Mouse (Mus musculus) adrenal gland, adult 18-20 months (tissue): Measurements from ENCODE around the gene Sh3pxd2b. TPM values are rescaled to one million over a fixed set of nuclear protein-coding genes. Genes with fewer than 3 reads are reported as not detected.

Source experiments
- DNase-seq, 2 experiments: peaks; one replicate each; pipeline ENCODE4 v3.0.0; 2021 to 2022; ENCODE audit warnings: low spot score in 2 of 2
- total RNA-seq, 2 experiments: library from RNA; stranded (reverse); gene quantifications; 1 replicate in 1 of 2; 2 replicates in 1 of 2; pipeline ENCODE4 v1.2.3; 2021

Sh3pxd2b gene
- total RNA-seq, 2 experiments from 2014 or later, result 9.8 to 11.2 TPM

DNA sequence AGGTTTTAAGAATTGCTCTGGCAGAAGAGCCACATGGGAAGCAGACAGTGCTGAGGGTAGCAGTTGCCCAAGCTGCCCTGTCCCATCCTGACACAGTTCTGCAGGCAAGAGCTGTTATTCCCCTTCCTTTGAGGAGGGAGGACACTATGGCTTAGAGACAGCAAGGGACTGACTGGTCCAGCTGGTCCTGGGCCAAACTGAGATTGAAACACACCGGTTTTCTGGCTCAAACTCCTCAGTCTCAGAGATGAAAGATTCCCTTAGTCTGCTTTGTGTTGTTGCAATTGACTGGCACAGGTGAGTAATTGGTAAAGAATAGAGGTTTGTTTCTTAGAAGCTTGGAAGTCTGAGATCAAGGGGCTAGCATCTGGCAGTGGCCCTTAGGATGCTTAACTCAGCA, 23.3 kb downstream of the Sh3pxd2b start:
- no peak for DNase-seq

DNA sequence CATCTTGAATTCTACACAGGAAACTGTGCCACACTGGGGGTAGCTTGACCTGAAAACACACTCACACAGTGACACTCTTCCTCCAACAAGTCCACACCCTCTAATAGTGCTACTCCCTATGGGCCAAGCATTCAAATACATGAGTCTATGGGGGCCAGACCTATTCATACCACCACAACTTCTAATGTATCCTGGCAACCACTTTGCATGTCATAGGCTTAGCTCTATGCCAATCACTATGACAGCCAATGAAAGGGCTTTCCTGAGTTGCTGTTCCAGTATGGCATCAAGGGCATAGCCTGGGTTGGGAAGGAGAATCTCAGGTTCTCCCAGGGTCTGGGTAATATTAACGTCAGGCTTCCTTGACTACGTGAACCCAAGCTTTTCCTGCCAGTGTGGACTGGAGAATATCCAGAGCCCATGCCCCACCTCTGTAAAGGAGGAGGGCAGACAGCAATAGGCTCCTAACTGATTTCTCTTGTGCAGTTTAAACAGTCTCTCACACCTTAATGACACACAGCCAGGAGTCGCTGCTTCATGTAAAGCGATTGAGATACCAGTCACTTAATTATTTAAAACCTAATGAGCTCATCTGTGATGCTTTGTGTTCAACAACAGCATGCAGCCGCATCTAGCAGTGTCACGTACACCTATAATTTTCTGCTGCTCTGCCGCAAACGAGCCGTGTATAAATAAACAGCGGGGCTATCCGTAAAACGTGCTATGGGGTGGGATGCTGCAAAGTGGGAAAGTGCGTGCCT, 25.8 kb downstream of the Sh3pxd2b start:
- no peak for DNase-seq

DNA sequence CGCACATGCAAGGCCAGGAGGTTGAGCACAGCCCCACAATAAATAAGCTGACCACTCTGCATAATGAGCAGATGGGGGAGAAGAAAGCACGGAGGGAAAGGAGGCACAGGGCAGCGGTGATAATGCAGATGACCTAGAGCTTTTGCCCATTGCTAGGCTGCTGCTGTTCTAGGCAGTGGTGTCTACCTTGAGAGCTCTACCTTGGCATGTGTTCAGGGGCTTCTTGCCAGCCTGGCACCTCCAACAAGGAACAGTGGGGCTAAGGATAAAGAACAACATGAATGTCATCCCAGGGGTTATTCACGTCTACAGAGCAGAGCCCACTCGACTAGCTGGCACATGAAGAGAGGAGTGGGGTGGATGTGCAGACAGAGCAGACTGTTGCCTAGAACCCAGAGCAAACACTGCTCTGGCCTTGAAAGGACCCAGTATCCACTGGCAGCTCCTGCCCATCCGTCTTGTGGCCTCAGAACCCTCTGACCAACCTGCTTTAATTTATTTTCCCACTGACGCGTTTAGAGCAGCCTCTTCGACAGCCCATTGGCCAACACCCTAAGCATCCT, 26.5 kb downstream of the Sh3pxd2b start:
- DNase-seq, result no peak

DNA sequence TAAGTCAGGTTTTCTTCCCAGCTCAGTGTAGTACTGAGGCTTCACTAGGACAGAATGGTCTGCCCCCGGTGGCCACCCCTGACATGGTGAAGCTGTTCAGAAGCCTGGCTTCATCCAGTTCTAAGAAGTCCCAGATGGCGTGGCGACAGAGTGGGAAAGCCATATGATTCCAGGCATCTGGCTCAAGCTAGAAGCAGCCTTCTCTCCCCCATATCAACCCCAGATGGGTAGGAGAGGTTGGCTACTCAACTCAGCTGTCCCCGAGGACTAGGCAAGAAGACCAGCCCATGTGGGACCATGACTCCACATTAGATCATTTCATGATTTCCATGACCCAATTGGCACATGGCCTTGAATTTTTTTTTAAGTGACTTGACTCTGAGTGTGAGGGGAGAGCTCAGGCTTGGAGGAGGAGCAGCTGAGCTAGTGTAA, 27.5 kb downstream of the Sh3pxd2b start:
- DNase-seq, result no peak

DNA sequence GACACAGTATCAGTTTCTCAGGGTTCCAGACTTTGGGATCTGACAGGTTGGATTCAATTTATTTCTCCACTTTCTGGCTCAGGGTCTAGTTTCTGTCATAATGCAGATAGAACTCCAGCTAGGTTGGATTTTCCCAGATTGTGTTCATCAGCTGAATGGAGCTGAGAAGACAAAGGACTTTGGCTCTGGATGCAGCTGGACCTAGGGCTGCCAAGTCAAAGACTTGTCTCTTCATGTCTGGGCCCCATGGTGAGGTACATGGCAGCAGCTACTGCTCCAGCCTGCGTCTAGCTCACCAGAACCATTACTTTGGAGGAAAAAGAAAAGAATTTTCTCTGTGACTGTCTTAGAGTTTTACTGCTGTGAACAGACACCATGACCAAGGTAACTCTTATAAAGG, 28.5 kb downstream of the Sh3pxd2b start:
- no peak for DNase-seq

DNA sequence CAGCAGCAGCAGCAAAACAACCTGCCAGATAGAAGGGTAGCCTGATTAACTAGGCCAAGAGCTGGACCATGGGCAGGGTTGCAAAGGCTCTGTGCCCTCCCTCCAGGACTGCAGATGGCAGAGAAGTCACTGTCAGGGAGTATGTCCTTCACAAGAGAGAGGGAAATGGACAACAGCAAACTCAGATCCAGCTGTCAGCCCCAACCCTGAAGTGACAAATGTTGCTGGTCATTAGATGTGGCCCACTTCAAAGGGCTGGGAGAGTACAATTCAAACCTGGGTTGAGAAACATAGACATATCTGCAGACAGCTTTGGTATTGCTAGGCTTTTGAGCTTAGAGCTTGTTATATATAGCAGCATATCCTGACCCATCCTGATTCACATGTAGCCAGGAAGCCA, 32.3 kb downstream of the Sh3pxd2b start:
- no peak for DNase-seq

DNA sequence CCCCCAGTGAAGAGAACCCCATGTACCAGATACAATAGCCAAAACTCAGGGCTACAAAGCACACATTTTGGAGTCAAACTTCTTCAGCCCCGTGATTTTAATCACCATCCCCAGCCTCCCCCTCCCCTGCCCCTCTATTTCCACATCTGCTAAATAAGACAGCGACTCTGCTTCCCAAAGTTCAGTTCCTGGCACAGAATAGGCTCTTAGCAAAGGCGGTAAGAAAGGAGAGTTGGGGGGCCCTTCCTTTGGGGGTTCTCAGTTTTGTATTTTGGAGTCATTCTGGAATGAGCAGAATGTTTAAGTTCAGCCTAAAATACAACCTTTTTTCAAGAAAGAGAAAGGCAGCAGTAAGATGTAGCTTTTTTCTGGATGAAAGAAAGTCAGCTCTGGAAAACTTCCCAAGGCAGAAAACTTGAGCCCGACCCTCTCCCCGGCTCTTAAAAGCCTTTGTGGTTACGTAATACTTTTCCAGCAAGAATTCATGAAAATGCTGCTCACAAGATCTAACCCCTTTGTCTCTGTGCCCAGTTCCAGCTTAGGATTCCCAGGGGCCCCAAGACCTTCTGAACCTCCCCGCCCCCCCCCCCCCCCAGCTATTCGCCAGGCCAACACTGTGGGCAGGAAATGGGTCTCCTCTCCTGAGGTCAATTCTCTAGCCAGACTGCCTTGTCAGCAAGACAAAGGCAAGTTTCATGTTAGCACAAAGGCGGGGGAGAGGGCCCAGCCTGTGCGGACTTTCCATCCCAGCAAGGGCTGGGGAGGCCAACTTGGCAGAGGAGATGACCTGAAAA, 35.9 kb downstream of the Sh3pxd2b start:
- no peak for DNase-seq

DNA sequence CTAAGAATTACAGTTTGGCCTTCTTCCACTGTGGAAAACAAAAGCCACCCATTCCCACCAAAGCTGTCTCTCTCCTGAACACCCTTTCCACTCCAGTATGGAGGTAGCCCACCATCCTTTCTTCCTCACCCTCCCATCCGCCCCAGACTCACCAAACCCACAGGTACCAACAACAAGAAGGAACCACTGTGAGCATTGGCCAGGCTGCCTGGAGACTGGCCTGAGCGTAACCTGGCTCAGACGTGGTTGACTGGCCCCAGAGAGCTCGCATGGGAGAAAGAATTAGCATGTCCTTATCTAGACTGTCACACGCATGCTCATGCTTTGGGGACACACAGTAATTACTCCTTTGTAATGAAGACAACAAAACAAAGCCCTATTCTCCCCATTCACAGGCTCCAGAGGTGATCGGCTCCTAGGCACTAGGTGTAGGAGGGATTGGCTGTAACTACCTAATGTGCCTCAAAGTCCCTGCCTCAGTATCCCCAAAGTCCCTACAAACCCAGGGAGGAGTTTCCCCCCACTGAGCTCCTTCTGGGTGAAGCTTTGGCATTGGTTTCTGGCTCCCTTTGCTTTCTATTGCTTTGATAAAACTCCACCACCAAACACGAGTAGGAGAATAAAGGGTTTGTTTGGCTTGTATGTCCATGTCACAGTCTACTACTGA, 36.6 kb downstream of the Sh3pxd2b start:
- no peak for DNase-seq

DNA sequence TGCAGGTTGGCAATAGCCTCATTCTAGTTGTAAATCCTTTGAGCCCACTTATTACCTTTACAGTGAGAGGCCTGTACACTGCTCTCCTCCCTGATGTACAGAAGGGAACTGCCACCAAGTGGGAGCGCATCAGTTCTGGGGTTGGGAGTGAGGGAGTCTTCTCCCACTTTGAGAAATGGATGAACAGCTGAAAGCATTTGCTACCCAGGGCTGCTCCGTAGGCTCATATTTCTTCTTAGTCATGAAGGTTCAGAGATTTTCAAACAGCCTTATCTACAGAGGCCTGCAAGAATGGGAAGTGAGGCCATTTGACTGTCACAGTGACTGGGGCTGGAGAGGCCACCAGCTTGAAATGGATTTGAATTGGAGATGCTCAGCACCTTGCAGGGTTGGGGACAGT, 38.4 kb downstream of the Sh3pxd2b start:
- no peak for DNase-seq

DNA sequence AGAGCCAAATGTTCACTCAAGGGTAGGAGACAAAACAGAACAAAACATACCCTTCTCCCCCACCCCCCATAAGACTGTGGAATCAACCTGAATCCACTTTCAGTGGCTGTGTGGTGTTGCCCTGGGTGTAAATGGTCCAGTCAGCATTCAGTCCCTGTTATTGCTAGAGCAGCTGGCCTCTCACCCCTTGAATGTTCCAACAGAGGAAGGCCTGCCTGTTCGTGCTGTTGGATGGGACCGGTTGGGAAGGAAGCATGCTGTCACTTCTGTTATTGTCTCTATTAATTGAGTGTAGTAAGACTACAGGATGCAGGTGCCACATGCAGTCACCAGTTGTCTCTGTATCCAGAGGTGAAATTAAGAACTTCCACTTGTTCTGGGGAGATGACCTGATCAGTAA, 40.4 kb downstream of the Sh3pxd2b start:
- DNase-seq, result no peak

DNA sequence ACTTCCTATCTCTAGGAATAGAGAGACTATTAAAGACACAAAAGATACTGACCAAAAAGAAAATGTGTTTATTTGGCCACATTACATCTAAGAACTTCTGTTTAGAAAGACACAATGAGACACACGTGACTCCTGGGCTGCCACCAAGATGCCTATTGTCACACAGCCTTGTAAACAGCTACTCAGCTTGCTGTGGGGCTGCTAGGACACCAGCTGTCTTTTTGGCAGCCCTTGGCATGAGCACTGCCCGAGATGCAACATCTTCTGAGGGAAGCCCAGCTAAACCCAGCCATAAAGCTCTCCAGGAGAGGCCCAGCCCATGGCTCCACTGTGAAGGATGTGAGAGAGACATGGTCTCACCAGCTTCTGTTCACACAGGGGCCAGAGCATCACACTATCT, 45.5 kb downstream of the Sh3pxd2b start:
- no peak for DNase-seq

DNA sequence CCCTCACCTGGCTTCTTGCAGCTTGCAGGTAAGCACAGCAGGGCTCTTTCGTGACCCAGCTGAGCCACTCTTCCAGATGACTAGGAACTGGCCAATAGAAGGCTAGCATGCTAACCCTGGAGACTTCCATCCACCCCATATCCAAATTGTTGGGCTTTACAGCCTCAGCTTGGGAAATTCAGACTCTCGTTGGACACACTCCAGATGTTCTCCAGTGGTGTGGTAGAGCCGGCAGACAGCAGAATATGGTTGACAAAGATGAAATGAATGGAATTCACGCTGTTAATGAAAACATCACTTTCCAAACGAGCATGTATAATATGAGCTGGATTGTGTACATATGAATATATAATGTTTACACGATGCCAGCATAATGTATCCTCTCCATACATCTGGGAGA, 48.2 kb downstream of the Sh3pxd2b start:
- no peak for DNase-seq

DNA sequence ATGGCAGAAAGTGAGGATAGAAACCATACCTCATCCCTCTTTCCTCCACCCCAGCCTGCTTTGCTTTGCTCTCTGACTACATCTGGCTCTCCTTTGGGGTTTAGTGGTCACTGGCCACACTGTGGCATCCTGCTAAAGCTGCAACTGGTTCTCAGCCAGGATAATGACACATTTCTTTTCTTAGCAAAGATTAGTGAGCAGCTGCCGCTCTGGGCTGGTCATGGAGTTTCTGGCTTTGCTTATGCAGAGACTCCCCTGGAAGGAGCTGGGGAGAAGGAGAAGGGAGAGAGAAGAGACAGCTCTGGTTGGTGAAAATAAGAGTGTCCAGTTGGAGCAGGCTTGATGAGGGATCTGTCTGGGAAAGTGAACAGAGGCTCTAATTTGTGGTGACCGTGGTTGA, 50.8 kb downstream of the Sh3pxd2b start:
- DNase-seq, result no peak

DNA sequence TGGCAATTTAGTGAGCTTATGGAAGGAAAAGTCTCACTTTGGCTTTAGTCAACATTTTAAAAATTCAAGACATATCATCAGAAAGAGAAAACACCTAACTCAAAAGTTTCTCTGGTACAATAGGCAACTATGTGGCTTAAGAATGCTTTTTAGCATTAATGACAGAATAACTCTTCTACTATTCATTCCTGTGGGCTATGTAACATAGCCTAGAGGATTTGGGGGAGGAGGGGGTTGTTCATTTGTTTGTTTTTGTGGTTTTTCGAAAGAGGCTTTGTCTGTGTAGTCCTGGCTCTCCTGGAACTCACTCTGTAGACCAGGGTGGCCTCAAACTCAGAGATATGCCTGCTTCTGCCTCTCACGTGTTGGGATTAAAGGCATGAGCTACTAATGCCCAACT, 51.6 kb downstream of the Sh3pxd2b start:
- no peak for DNase-seq

DNA sequence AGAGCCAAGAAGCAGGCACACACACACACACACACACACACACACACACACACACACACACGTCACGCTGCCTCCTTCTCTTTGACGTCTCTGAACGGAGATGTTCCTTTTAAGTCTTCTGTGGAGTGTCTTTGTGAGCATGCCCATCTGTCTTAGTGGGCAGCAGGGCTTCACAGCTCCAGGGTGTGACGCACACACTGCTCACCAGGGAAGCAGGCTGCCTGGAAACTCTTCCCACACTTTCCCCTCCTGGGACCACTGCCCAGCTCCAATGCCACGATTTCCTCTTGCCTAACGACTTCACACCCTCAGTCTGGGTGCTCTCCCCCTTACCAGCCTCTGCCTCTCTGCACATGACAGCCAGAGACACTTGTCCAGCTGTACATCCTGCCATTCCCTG, 55.1 kb downstream of the Sh3pxd2b start:
- no peak for DNase-seq

DNA sequence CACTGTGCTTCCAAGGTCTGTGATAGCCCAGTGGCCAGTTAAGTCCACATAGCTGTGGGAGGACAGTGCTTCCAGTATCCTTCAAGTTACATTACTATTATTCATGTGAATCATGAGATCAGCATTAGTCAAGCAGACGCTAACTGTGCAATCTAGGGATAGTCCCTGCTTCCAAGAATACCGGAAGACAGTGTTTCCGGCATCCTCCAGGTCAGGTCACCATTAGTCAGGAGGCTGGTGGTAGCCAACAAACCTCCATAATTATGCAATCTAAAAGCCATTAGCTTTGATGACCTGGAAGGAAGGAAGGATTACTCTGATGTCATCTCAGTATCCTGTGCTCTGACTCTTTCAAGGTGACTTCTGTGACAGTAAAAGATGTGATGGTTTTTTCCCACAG, 57.1 kb downstream of the Sh3pxd2b start:
- no peak for DNase-seq

DNA sequence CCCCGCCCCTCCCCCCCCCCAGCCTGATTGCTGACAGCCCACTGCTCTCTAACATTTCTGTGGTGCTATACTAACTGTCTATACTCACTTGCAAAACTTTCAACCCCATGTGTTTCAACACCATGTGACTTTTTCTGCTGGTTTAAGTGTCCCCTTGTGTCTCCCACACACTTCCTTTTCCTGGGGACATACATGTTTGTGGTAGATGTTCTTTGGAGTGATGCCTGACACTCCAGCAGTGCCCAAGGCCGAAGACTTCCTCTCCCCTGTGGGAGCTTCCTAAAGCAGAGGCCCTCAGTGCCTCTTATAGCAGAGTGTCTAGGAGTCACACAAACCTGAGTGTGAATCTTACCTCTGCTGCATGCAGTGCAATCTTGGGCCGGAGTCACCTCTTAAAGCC, 60.2 kb downstream of the Sh3pxd2b start:
- DNase-seq, result no peak

DNA sequence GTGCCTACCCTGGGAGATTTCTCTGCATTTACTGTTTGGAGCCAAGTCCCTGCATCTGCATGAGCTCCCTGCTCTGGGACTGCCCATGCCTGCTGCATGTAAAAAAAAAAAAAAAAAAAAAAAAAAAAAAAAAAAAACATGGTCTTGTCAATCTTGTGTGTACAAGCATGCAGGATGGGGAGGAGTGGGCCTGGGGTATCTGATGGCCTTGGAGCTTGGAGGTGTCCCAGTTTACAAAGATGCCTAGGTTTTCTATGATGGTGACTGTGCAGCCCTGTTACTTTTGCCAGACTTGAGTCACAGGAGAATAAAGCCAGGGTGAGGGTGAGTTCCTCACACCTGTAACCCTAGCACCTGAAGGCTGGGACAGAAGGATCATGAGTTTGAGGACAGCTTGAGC, 61.4 kb downstream of the Sh3pxd2b start:
- DNase-seq, result no peak

DNA sequence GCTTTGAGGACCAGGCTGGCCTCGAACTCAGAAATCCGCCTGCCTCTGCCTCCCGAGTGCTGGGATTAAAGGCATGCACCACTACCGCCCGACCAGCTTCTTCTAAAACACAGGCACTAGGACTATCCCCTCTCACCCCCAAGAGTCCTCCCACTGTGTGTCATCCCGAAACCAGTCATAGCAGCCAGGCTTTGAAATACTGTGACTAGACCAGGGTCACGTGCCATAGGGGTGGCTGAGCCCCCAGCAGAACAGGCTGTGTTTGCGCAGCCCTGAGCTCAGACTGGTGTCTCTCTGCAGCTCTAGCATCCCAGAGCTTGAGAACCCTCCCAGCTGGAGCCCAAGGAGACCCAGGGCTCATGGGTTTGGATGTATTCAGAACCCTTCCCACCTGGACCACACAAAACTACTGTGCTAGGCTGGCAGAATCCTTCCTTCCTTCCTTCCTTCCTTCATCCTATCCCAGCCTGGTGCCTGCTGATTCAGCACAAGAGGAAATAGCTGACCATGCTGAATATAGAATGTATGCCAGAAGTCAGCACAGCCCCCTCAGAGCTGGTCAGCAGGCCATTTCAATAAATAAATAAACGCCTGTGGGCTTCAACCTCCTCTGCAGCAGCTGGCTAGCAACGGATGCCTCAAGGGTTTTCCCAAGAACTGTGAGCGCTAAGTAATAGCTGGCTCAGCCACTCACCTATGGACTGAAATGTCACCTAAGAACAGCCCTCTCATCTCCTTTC, 62.4 kb downstream of the Sh3pxd2b start:
- no peak for DNase-seq

DNA sequence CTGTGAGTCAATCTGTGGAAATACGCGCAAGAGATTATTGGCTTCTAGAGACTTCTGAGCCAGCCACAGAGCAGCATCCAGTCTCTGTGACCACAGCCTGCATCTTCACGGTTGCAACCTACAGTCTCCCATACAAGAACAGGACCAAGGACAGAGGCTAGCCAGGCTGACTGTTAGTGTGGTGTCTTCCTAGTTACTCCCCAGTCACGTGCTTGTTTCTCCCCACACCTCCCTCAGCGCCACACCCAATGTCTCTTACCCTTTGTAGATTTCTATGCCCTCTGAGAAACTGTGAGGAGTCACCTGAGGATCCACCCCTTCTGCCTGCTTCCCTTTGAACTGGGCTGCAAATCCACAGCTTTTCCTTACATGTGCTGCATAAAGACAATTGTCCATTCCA, 72.4 kb downstream of the Sh3pxd2b start:
- no peak for DNase-seq

DNA sequence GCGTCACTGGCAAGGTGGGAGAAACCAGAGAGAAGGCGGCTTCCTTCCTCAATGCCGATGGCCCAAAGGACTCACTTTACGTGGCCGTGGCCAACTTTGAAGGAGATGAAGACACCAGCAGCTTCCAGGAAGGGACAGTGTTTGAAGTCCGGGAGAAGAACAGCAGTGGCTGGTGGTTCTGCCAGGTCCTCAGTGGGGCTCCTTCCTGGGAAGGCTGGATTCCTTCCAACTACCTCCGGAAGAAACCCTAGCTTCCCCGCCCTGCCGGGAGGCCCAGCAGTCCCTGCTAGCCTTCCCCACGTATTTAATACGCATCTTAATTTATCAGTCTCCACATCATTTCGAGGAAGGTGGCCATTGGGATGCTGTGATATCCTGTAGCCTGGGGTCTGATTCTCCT, 75.7 kb downstream of the Sh3pxd2b start:
- no peak for DNase-seq
